Mouse (Mus musculus): ENCODE measurements around the gene Ankrd65. TPM values are rescaled to one million over a fixed set of nuclear protein-coding genes. Genes with fewer than 3 reads are reported as not detected.
"Not testable (repeated sequence)": the region's sequence is repeated elsewhere in the genome, so short reads cannot be mapped to it uniquely, and the experiment has no call there.

The Ankrd65 gene
- polyA plus RNA-seq, 1 experiment from 2014 or later, result not detected

DNA sequence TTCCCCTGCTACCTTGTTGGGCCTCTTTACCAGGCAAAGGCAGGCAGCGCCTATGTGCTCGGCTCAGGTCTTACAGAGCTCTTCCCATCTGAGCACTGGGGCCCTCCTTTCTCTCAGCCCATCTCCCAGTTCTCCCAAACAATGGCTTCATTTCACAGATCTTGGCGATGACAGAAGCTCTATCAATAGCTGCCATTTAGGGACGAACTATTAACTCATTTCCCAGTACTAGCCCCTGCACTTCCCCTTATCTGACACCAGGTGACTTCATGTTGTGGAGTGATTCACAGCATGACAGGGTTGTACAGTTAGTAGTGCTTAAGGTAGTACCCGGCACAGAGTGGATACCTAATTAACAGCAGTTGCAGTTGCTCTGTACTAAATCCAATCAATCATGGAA is 4.4 kb upstream of the Ankrd65 start, which contains the start of gene Tmem88b:
TSS of gene Tmem88b (minus strand) at position 56 of the 400 bp plus-strand sequence.
- peak within 1 kb of the TSS; percentile 90 for H3K4me2 ChIP-seq (replicated peaks; ENCODE audit: low read depth)
- peaks cover 6% of the 10 kb centered on the region for H3K4me1 ChIP-seq (replicated peaks; ENCODE audit: control insufficient read depth, insufficient read depth, low read length)
- H3K9me3 ChIP-seq (ENCODE audit: control insufficient read depth), result no peaks in the 10 kb centered on the region
- H3K4me3 ChIP-seq (ENCODE audit: low read depth, low read length), result peak within 1 kb of the TSS; percentile 70; the same call in 1 of the 2 replicates
- peak; percentile 64 for TF ChIP-seq CTCF (IDR thresholded peaks at IDR 0.05; ENCODE audit: low read depth)
- ATAC-seq, result no peak
- WGBS, result 49% methylated on average over 5 of the region's 5 CpGs
- peak within 1 kb of the TSS; percentile 98; the same call in 1 of the 2 replicates for H3K27ac ChIP-seq (ENCODE audit: low read depth, low read length)
- no peaks in the 10 kb centered on the region for H3K27me3 ChIP-seq (replicated peaks; ENCODE audit: control insufficient read depth, insufficient read depth, low read length)
- no peaks in the 10 kb centered on the region for H3K36me3 ChIP-seq (ENCODE audit: control insufficient read depth, insufficient read depth)
- 0 out of 2 replicates have a peak within 1 kb of the TSS, but pooled peaks have one; percentile 74 for H3K9ac ChIP-seq (ENCODE audit: low read depth, low read length)

DNA sequence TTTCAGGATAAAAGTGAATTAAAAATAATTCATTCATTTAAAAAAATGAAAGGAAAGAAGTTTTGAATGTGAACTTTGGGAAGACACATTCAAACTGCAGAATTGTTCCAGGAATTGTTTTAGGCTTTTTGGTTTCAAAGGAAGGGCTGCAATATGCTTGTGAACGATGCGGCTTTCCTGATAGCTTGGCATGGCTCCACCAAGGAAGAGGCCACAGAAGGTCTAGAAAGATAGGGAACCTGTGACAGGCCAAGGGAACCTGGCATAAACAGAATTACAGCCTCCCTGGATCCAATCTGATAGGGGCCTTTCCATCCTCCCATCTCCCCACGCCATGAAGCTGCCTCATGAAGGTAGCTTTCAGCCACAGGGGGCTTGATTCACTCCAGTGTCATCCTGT is 1.9 kb upstream of the Ankrd65 start:
- Histone ChIP-seq H3K36me3 (ENCODE audit: control insufficient read depth, insufficient read depth) (no peaks in the 10 kb centered on the region), H3K9ac (ENCODE audit: low read depth, low read length) (no peak overlapping the region), H3K9me3 (ENCODE audit: control insufficient read depth) (no peaks in the 10 kb centered on the region), H3K4me1 (replicated peaks; ENCODE audit: control insufficient read depth, insufficient read depth, low read length) (peaks cover 6% of the 10 kb centered on the region), H3K27me3 (replicated peaks; ENCODE audit: control insufficient read depth, insufficient read depth, low read length) (no peaks in the 10 kb centered on the region), H3K4me2 (replicated peaks; ENCODE audit: low read depth) (no peak overlapping the region), H3K4me3 (ENCODE audit: low read depth, low read length) (no peak overlapping the region), H3K27ac (ENCODE audit: low read depth, low read length) (no peak overlapping the region)
- WGBS, result 61% methylated on average over 3 of the region's 3 CpGs
- no peak for ATAC-seq
- TF ChIP-seq CTCF (IDR thresholded peaks at IDR 0.05; ENCODE audit: low read depth), result no peak

DNA sequence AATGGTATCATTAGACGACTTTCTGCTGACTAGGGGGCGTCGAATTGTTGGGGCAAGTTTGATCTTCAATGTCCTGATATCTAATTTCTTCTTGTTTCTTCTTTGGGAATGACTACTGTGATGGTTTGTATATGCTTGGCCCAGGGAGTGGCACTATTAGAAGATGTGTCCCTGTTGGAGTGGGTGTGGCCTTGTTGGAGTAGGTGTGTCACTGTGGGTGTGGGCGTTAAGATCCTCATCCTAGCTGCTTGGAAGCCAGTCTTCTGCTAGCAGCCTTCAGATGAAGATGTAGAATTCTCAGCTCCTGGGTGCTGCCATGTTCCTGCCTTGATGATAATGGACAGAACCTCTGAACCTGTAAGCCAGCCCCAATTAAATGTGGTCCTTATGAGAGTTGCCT is 1.4 kb upstream of the Ankrd65 start:
- not testable (repeated sequence) for H3K4me3 ChIP-seq (ENCODE audit: low read depth, low read length); H3K27me3 ChIP-seq (replicated peaks; ENCODE audit: control insufficient read depth, insufficient read depth, low read length); ATAC-seq; H3K36me3 ChIP-seq (ENCODE audit: control insufficient read depth, insufficient read depth); H3K4me2 ChIP-seq (replicated peaks; ENCODE audit: low read depth); H3K4me1 ChIP-seq (replicated peaks; ENCODE audit: control insufficient read depth, insufficient read depth, low read length); H3K9ac ChIP-seq (ENCODE audit: low read depth, low read length); H3K27ac ChIP-seq (ENCODE audit: low read depth, low read length); H3K9me3 ChIP-seq (ENCODE audit: control insufficient read depth)
- WGBS, result 79% methylated on average over 4 of the region's 4 CpGs

DNA sequence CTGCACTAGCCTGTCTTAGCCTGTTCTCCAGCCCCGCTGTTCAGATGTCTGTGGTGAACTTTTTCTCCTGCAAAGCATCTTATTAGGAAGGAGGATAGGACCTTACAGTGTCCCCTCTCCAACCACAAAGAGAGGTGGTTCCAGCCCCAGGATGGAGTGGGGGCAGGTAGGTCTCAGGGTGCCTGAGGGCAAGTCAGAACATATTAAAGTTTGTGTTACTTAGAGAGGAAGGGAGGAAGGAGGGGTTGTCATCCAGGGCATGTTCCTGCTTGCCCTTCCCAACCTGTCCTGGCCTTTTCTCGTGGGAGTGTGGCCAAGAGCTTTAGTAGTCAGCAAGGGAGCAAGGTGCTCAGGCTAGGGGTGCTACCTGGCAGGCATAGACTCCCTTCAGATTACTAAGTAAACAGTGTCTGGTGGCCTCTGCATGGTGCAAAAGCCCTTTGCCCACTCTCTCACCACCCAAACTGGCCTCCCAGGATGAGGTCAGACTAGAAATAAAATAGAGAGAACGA is 467 bp downstream of the Ankrd65 start:
- Histone ChIP-seq H3K4me3 (ENCODE audit: low read depth, low read length) (no peak overlapping the region), H3K4me1 (replicated peaks; ENCODE audit: control insufficient read depth, insufficient read depth, low read length) (no peaks in the 10 kb centered on the region), H3K27me3 (replicated peaks; ENCODE audit: control insufficient read depth, insufficient read depth, low read length) (no peaks in the 10 kb centered on the region), H3K9me3 (ENCODE audit: control insufficient read depth) (no peaks in the 10 kb centered on the region), H3K27ac (ENCODE audit: low read depth, low read length) (no peak overlapping the region), H3K36me3 (ENCODE audit: control insufficient read depth, insufficient read depth) (no peaks in the 10 kb centered on the region), H3K9ac (ENCODE audit: low read depth, low read length) (no peak overlapping the region), H3K4me2 (replicated peaks; ENCODE audit: low read depth) (no peak overlapping the region)
- 46% methylated on average over 3 of the region's 3 CpGs for WGBS
- no peak for TF ChIP-seq CTCF (IDR thresholded peaks at IDR 0.05; ENCODE audit: low read depth)
- peak; percentile 40; the same call in 1 of the 2 replicates for ATAC-seq

DNA sequence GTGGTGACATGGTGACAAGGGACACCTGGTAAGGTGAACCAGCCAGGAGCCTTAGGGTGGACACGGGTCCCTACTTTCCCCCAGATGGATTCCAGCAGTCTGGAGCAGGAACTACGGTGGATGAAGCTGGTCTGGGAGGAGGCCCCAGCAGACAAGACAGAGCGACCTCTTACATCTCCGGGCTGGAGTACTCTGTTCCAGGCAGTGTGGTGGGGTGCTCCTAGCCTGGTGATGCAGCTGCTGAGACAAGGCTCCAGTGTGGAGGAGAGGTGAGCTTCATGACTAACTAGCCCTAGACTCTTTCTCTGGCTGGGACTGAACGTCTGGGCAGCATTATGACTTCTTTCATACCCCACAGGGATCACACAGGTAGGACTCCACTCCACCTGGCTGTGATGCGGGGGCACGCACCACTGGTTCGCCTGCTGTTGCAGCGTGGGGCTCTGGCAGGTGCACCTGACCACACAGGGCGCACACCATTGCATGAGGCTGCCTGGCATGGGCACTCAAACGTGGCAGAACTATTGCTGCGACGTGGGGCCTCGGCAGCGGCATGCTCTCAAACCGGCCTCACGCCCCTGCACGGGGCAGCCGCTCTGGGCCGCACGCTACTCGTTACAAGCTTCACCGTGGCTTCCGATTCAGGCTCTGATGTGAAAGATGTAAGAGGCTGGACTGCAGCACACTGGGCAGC is 1.1 kb downstream of the Ankrd65 start:
- WGBS, result 74% methylated on average over 24 of the region's 24 CpGs
- no peak overlapping the region for H3K4me2 ChIP-seq (replicated peaks; ENCODE audit: low read depth)
- no peaks in the 10 kb centered on the region for H3K4me1 ChIP-seq (replicated peaks; ENCODE audit: control insufficient read depth, insufficient read depth, low read length)
- no peaks in the 10 kb centered on the region for H3K27me3 ChIP-seq (replicated peaks; ENCODE audit: control insufficient read depth, insufficient read depth, low read length)
- H3K4me3 ChIP-seq (ENCODE audit: low read depth, low read length), result no peak overlapping the region
- H3K9me3 ChIP-seq (ENCODE audit: control insufficient read depth), result no peaks in the 10 kb centered on the region
- H3K27ac ChIP-seq (ENCODE audit: low read depth, low read length), result no peak overlapping the region
- no peak overlapping the region for H3K9ac ChIP-seq (ENCODE audit: low read depth, low read length)
- no peak for TF ChIP-seq CTCF (IDR thresholded peaks at IDR 0.05; ENCODE audit: low read depth)
- no peaks in the 10 kb centered on the region for H3K36me3 ChIP-seq (ENCODE audit: control insufficient read depth, insufficient read depth)
- ATAC-seq, result no peak

DNA sequence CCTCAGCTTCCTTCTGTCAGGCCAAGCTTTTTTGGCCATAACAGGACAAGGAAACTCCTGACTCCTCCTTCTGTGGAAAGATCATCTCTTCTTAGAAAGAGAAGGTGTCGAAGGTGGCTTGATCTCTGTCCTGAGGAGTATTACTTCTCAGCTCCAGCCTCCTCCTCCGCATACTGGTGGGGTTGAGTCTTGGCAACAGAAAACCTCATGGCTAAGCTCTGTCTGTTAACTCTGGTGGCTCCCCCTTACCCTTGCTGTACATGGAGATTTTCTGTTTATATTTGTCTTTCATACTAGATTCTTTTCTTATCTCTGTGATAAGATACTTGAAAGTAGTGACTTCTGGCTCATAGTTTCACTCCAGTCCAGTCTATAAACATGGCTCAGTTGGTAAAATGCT is 3.5 kb downstream of the Ankrd65 start:
- no peaks in the 10 kb centered on the region for H3K4me1 ChIP-seq (replicated peaks; ENCODE audit: control insufficient read depth, insufficient read depth, low read length)
- H3K9ac ChIP-seq (ENCODE audit: low read depth, low read length), result no peak overlapping the region
- H3K9me3 ChIP-seq (ENCODE audit: control insufficient read depth), result no peaks in the 10 kb centered on the region
- H3K4me3 ChIP-seq (ENCODE audit: low read depth, low read length), result no peak overlapping the region
- no peaks in the 10 kb centered on the region for H3K36me3 ChIP-seq (ENCODE audit: control insufficient read depth, insufficient read depth)
- TF ChIP-seq CTCF (IDR thresholded peaks at IDR 0.05; ENCODE audit: low read depth), result no peak
- no peaks in the 10 kb centered on the region for H3K27me3 ChIP-seq (replicated peaks; ENCODE audit: control insufficient read depth, insufficient read depth, low read length)
- 55% methylated on average over 2 of the region's 2 CpGs for WGBS
- no peak overlapping the region for H3K27ac ChIP-seq (ENCODE audit: low read depth, low read length)
- no peak for ATAC-seq
- H3K4me2 ChIP-seq (replicated peaks; ENCODE audit: low read depth), result no peak overlapping the region
